In the genomic region with DNA sequence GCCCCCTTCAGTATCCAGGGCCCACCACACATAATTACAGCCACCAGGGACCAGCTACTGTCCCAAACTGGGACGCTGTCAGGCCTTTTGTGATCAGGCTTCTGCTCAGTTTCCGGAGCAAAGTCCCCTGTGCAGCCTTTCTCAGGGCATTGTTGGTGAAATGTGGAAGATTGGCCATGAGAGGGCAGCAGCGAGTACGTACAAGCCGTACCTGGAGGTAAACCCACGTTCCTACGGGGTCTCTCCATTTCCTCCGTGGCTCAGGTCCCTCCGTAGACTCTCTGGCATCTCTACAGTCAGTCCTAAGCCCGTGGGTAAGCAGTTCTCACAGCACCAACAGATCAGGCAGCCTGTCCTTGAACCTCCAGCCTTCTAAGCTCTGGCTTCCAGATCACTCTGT, we compare ENCODE assay signal across 8 mouse cellular contexts. TPM values are rescaled to one million over a fixed set of nuclear protein-coding genes. Genes with fewer than 3 reads are reported as not detected.
DNase-seq lines count a peak whose midpoint lies in the region; ATAC-seq and TF ChIP-seq lines count a peak whose summit lies in the region.

No protein-coding gene starts in this region.

- TF ChIP-seq CTCF in gastrocnemius, adult 2 months (IDR thresholded peaks at IDR 0.05), result peak; percentile 71

- H3K27ac ChIP-seq in gastrocnemius, adult 2 months, result no peak overlapping the region
- peak overlapping the region; percentile 85 for H3K27ac ChIP-seq in forebrain, embryonic 12.5 days
- H3K27ac ChIP-seq in hindbrain, embryonic 15.5 days (replicated peaks), result peak overlapping the region; percentile 80
- peak overlapping the region; percentile 90 for H3K27ac ChIP-seq in midbrain, embryonic 12.5 days (replicated peaks)

- H3K9ac ChIP-seq in forebrain, embryonic 12.5 days, result peak overlapping the region; percentile 29; the same call in 1 of the 2 replicates
- no peak overlapping the region for H3K9ac ChIP-seq in hindbrain, embryonic 15.5 days
- H3K9ac ChIP-seq in midbrain, embryonic 12.5 days (replicated peaks), result 0 out of 2 replicates have a peak overlapping the region, but pooled peaks have one; percentile 46

- peaks cover 21% of the 10 kb centered on the region for H3K36me3 ChIP-seq in forebrain, embryonic 12.5 days (replicated peaks)
- peaks cover 4% of the 10 kb centered on the region for H3K36me3 ChIP-seq in hindbrain, embryonic 15.5 days
- H3K36me3 ChIP-seq in midbrain, embryonic 12.5 days, result peaks cover 19% of the 10 kb centered on the region

- no peaks in the 10 kb centered on the region for H3K27me3 ChIP-seq in forebrain, embryonic 12.5 days
- no peaks in the 10 kb centered on the region for H3K27me3 ChIP-seq in hindbrain, embryonic 15.5 days
- H3K27me3 ChIP-seq in midbrain, embryonic 12.5 days, result no peaks in the 10 kb centered on the region

- H3K4me3 ChIP-seq in gastrocnemius, adult 2 months, result no peak overlapping the region
- no peak overlapping the region for H3K4me3 ChIP-seq in forebrain, embryonic 12.5 days (replicated peaks)
- H3K4me3 ChIP-seq in hindbrain, embryonic 15.5 days, result no peak overlapping the region
- H3K4me3 ChIP-seq in midbrain, embryonic 12.5 days, result no peak overlapping the region

- H3K4me2 ChIP-seq in forebrain, embryonic 12.5 days, result peak overlapping the region; percentile 24
- H3K4me2 ChIP-seq in hindbrain, embryonic 15.5 days, result 0 out of 2 replicates have a peak overlapping the region, but pooled peaks have one; percentile 24
- H3K4me2 ChIP-seq in midbrain, embryonic 12.5 days (replicated peaks), result 0 out of 2 replicates have a peak overlapping the region, but pooled peaks have one; percentile 22

- H3K9me3 ChIP-seq in forebrain, embryonic 12.5 days, result no peaks in the 10 kb centered on the region
- no peaks in the 10 kb centered on the region for H3K9me3 ChIP-seq in hindbrain, embryonic 15.5 days
- H3K9me3 ChIP-seq in midbrain, embryonic 12.5 days, result no peaks in the 10 kb centered on the region

- peak; percentile 20 for ATAC-seq in forebrain, embryonic 12.5 days (ENCODE audit: low FRiP score)
- ATAC-seq in hindbrain, embryonic 15.5 days (ENCODE audit: low FRiP score, low read depth), result peak; percentile 23
- peak; percentile 18 for ATAC-seq in midbrain, embryonic 12.5 days (ENCODE audit: low FRiP score, low read depth)

- 1% methylated on average over 10 of the region's 10 CpGs for WGBS in forebrain, embryonic 12.5 days
- WGBS in hindbrain, embryonic 15.5 days, result 2% methylated on average over 10 of the region's 10 CpGs
- WGBS in midbrain, embryonic 12.5 days, result 2% methylated on average over 10 of the region's 10 CpGs

- DNase-seq in gastrocnemius, adult 2 months, result peak; percentile 44
- no peak for DNase-seq in gastrocnemius, postnatal 4 days (ENCODE audit: low spot score in 2 of 2)
- peak; percentile 69 for DNase-seq in adrenal gland, postnatal 14 days
- DNase-seq in left cerebral cortex, postnatal 4 days, result peak; percentile 84
- peak; percentile 51 to 82 for DNase-seq in spleen, postnatal 4 days (ENCODE audit: low spot score in 2 of 2)

- intact Hi-C loops in gastrocnemius, adult 2 months (cut with DNase I), result loop anchor here (10.0 kb wide), 1 partner anchor 210 kb away; no protein-coding TSS in a partner anchor
- intact Hi-C loops in left cerebral cortex, postnatal 4 days (cut with DNase I), result no loop called here

- peaks cover 72% of the 10 kb centered on the region for H3K4me1 ChIP-seq in forebrain, embryonic 12.5 days
- H3K4me1 ChIP-seq in hindbrain, embryonic 15.5 days (replicated peaks), result peaks cover 63% of the 10 kb centered on the region
- peaks cover 69% of the 10 kb centered on the region for H3K4me1 ChIP-seq in midbrain, embryonic 12.5 days

RNA-seq across cellular contexts. Expression of gene Cryba4, which starts 37.9 kb away (rescaled TPM):
- under 1 TPM in 1 of 2 experiments, not detected in 1; 0.86 TPM for total RNA-seq in gastrocnemius, adult 2 months (2021)
- under 1 TPM; 0.91 to 0.98 TPM for total RNA-seq in gastrocnemius, postnatal 4 days (2021)
- total RNA-seq in adrenal gland, postnatal 14 days (2021), result 16.2 and 28.2 TPM in 2 replicates
- 1.2 and 1.4 TPM in 2 replicates for polyA plus RNA-seq in forebrain, embryonic 12.5 days (2016; fragmentation: Nextera tagmentation; extraction: Ambion mirVana)
- polyA plus RNA-seq in hindbrain, embryonic 15.5 days (2015; fragmentation: Nextera tagmentation; extraction: Ambion mirVana), result 1.4 and 1.5 TPM in 2 replicates
- under 1 TPM; 0.50 to 0.54 TPM for total RNA-seq in left cerebral cortex, postnatal 4 days (2021)
- 1.3 and 2.0 TPM in 2 replicates for polyA plus RNA-seq in midbrain, embryonic 12.5 days (2016; fragmentation: Nextera tagmentation; extraction: Ambion mirVana)

RNA-seq across cellular contexts. Expression of gene Crybb1, which starts 41.2 kb away (rescaled TPM):
- 1 to 10 TPM; 1.6 to 3.7 TPM for total RNA-seq in gastrocnemius, adult 2 months (2021)
- total RNA-seq in gastrocnemius, postnatal 4 days (2021), result under 1 TPM; 0.64 to 0.70 TPM
- total RNA-seq in adrenal gland, postnatal 14 days (2021), result 1.8 and 1.9 TPM in 2 replicates
- polyA plus RNA-seq in forebrain, embryonic 12.5 days (2016; fragmentation: Nextera tagmentation; extraction: Ambion mirVana), result 1.2 and 1.3 TPM in 2 replicates
- polyA plus RNA-seq in hindbrain, embryonic 15.5 days (2015; fragmentation: Nextera tagmentation; extraction: Ambion mirVana), result 3.9 and 5.3 TPM in 2 replicates
- total RNA-seq in left cerebral cortex, postnatal 4 days (2021), result 1 to 10 TPM; 3.5 to 5.6 TPM
- polyA plus RNA-seq in midbrain, embryonic 12.5 days (2016; fragmentation: Nextera tagmentation; extraction: Ambion mirVana), result 1.3 and 1.9 TPM in 2 replicates

Comparison
In these comparisons a context has a peak if more than half of its experiments do, and no peak if none do; other contexts are left out.
1. DNase-seq: peak in gastrocnemius, adult 2 months (single experiment), adrenal gland, postnatal 14 days (single experiment), left cerebral cortex, postnatal 4 days (single experiment) and spleen, postnatal 4 days (2 of 2); none in gastrocnemius, postnatal 4 days (0 of 2).
2. Peak in every context shown above with its lines, with median percentiles within 50 percentile points of each other: ATAC-seq and H3K4me2 ChIP-seq.